Mouse (Mus musculus) C2C12 (cell line): ENCODE measurements at regions not wholly inside any gene's neighbourhood (a gene's known extent, or its start where the extent isn't known, plus 50 kb on each side); places are given as distances from the start of the nearest gene placed in this dataset.

ENCODE experiments used
- CEBPB ChIP-seq: IDR thresholded peaks from one replicate; pipeline ENCODE4 v1.6.1; 2011; ENCODE audit warnings: low read depth, mild to moderate bottlenecking, control low read depth, moderate library complexity
- CTCF ChIP-seq: IDR thresholded peaks from one replicate; pipeline ENCODE4 v1.5.1; 2011; ENCODE audit not compliant: control insufficient read depth, insufficient read depth, insufficient read length
- MAX ChIP-seq: IDR thresholded peaks from one replicate; pipeline ENCODE4 v1.6.1; 2011; ENCODE audit warnings: mild to moderate bottlenecking, control low read depth
- MYOD1 ChIP-seq: IDR thresholded peaks from one replicate; pipeline ENCODE4 v1.6.1; 2011; ENCODE audit warnings: low read depth; ENCODE audit not compliant: control insufficient read depth, insufficient read length
- MYOG ChIP-seq: IDR thresholded peaks from one replicate; pipeline ENCODE4 v1.6.1; 2011; ENCODE audit not compliant: control insufficient read depth, insufficient read length; ENCODE audit errors: extremely low read depth
- USF1 ChIP-seq: IDR thresholded peaks from one replicate; pipeline ENCODE4 v1.6.1; 2011; ENCODE audit warnings: low read depth, mild to moderate bottlenecking, control low read depth, moderate library complexity

DNA sequence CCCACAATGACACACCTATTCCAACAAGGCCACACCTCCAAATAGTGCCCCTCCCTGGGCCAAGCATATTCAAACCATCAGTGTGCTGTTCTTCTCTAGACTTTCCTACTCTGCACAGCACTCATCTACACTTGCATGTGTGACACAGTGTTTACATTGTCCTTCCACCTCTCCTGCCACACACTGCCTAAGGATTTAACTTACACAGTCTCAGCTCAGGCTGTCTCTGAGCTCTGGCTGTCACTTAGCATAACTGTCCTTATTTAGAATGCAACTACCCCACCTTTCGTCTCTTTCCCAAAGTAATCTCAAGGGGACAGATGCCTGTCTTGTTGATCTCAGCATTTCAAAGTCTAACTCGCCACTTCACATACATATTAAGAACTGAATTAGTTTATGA is 61.2 kb upstream of the Ptprk start:
- TF ChIP-seq CTCF (no peak), MAX (no peak), MYOG (no peak), USF1 (no peak), MYOD1 (no peak), CEBPB (no peak)
